Mouse (Mus musculus): Measurements from ENCODE around the gene Rap1gap2.
A peak's percentile ranks its signal among the peaks of the same experiment; 100 is the strongest.
"Not testable (repeated sequence)": the region's sequence is repeated elsewhere in the genome, so short reads cannot be mapped to it uniquely, and the experiment has no call there.

The Rap1gap2 gene

GRCm38 (mm10) chr11:74621974-74622669 is 11.4 kb upstream of the Rap1gap2 start:
- no peak for DNase-seq

GRCm38 (mm10) chr11:74619956-74620300 is 9.2 kb upstream of the Rap1gap2 start:
- DNase-seq, result no peak

- peak; percentile 61 to 69 for DNase-seq
Measured at GRCm38 (mm10) chr11:74619201-74619955, 8.7 kb upstream of the Rap1gap2 start, which contains the start of gene Ccdc92b. Gene Ccdc92b, plus strand, starts transcription at chr11:74619605.

GRCm38 (mm10) chr11:74615571-74615970 is 4.9 kb upstream of the Rap1gap2 start:
- no peak for DNase-seq

GRCm38 (mm10) chr11:74613428-74613827 is 2.7 kb upstream of the Rap1gap2 start:
- no peak for DNase-seq

GRCm38 (mm10) chr11:74611437-74611836 is 722 bp upstream of the Rap1gap2 start:
- no peak for DNase-seq

- DNase-seq, result no peak
Measured at GRCm38 (mm10) chr11:74610068-74610467, 647 bp downstream of the Rap1gap2 start.

- no peak for DNase-seq
Measured at GRCm38 (mm10) chr11:74602286-74602685, 8.4 kb downstream of the Rap1gap2 start.

- no peak for DNase-seq
Measured at GRCm38 (mm10) chr11:74597990-74598337, 12.8 kb downstream of the Rap1gap2 start.

- no peak for DNase-seq
Measured at GRCm38 (mm10) chr11:74597283-74597989, 13.3 kb downstream of the Rap1gap2 start.

- no peak for DNase-seq
Measured at GRCm38 (mm10) chr11:74592246-74592645, 18.5 kb downstream of the Rap1gap2 start.

GRCm38 (mm10) chr11:74590691-74591090 is 20.0 kb downstream of the Rap1gap2 start:
- DNase-seq, result no peak

GRCm38 (mm10) chr11:74590239-74590596 is 20.5 kb downstream of the Rap1gap2 start:
- no peak for DNase-seq

- peak; percentile 62 to 67 for DNase-seq
Measured at GRCm38 (mm10) chr11:74589401-74590238, 21.1 kb downstream of the Rap1gap2 start.

- peak in 1 of 2 experiments; percentile 50 for DNase-seq
Measured at GRCm38 (mm10) chr11:74586401-74586800, 24.3 kb downstream of the Rap1gap2 start.

GRCm38 (mm10) chr11:74584946-74585723 is 25.6 kb downstream of the Rap1gap2 start:
- no peak for DNase-seq

GRCm38 (mm10) chr11:74583824-74584349 is 26.8 kb downstream of the Rap1gap2 start:
- no peak for DNase-seq

- DNase-seq, result peak; percentile 71 to 73
Measured at GRCm38 (mm10) chr11:74582464-74582863, 28.3 kb downstream of the Rap1gap2 start.

GRCm38 (mm10) chr11:74581333-74581732 is 29.4 kb downstream of the Rap1gap2 start:
- DNase-seq, result not testable (repeated sequence)

- no peak for DNase-seq
Measured at GRCm38 (mm10) chr11:74577068-74577467, 33.6 kb downstream of the Rap1gap2 start.

GRCm38 (mm10) chr11:74575940-74576339 is 34.8 kb downstream of the Rap1gap2 start:
- no peak for DNase-seq

Data from cerebellum, postnatal 36 days (tissue).